12 mouse cellular contexts compared by ENCODE assay signal in genomic region chr6:84404695-84405094, GRCm38 (mm10).
DNase-seq lines count a peak whose midpoint lies in the region; ATAC-seq and TF ChIP-seq lines count a peak whose summit lies in the region.
"Had no signal": no experiment of that assay in that cellular context is flagged by ENCODE, and none has a peak within 500 bp of the region (broad histone marks: within the 10 kb centered on the region; RNA-seq: fewer than 3 reads in every experiment).

No protein-coding gene starts in this region.

- no peak overlapping the region for H3K4me2 ChIP-seq in hindbrain, embryonic 11.5 days (replicated peaks; ENCODE audit: low read depth, low read length)
- no peak overlapping the region for H3K4me2 ChIP-seq in hindbrain, embryonic 12.5 days (replicated peaks)
- no peak overlapping the region for H3K4me2 ChIP-seq in lung, embryonic 14.5 days
- H3K4me2 ChIP-seq in stomach, postnatal 0 days (replicated peaks; ENCODE audit: low read depth), result no peak overlapping the region
- H3K4me2 ChIP-seq: hindbrain, embryonic 15.5 days; limb, embryonic 15.5 days; midbrain, embryonic 11.5 days had no signal

- TF ChIP-seq CTCF in lung, embryonic 14.5 days (IDR thresholded peaks at IDR 0.05; ENCODE audit: low read depth), result peak; percentile 43
- peak; percentile 58 for TF ChIP-seq CTCF in stomach, postnatal 0 days (IDR thresholded peaks at IDR 0.05; ENCODE audit: low read depth)

- no peaks in the 10 kb centered on the region for H3K9me3 ChIP-seq in hindbrain, embryonic 11.5 days (ENCODE audit: control insufficient read depth, low read length)
- no peaks in the 10 kb centered on the region for H3K9me3 ChIP-seq in hindbrain, embryonic 12.5 days (replicated peaks)
- no peaks in the 10 kb centered on the region for H3K9me3 ChIP-seq in lung, embryonic 14.5 days (ENCODE audit: low read depth, low read length)
- no peaks in the 10 kb centered on the region for H3K9me3 ChIP-seq in stomach, postnatal 0 days (ENCODE audit: control insufficient read depth, low read length)
- H3K9me3 ChIP-seq: hindbrain, embryonic 15.5 days; limb, embryonic 15.5 days had no signal

- H3K4me3 ChIP-seq in hindbrain, embryonic 11.5 days (ENCODE audit: low read depth, low read length), result no peak overlapping the region
- H3K4me3 ChIP-seq in hindbrain, embryonic 12.5 days, result no peak overlapping the region
- no peak overlapping the region for H3K4me3 ChIP-seq in lung, embryonic 14.5 days (ENCODE audit: low read depth, low read length)
- no peak overlapping the region for H3K4me3 ChIP-seq in stomach, postnatal 0 days (ENCODE audit: low read depth, low read length)
- H3K4me3 ChIP-seq: hindbrain, embryonic 15.5 days; limb, embryonic 15.5 days had no signal

- no peaks in the 10 kb centered on the region for H3K36me3 ChIP-seq in hindbrain, embryonic 11.5 days (ENCODE audit: control insufficient read depth, insufficient read depth, low read length)
- no peaks in the 10 kb centered on the region for H3K36me3 ChIP-seq in hindbrain, embryonic 12.5 days
- no peaks in the 10 kb centered on the region for H3K36me3 ChIP-seq in lung, embryonic 14.5 days (ENCODE audit: insufficient read depth)
- no peaks in the 10 kb centered on the region for H3K36me3 ChIP-seq in stomach, postnatal 0 days (ENCODE audit: control insufficient read depth, insufficient read depth, low read length)
- H3K36me3 ChIP-seq: hindbrain, embryonic 15.5 days; limb, embryonic 15.5 days had no signal

- no peaks in the 10 kb centered on the region for H3K27me3 ChIP-seq in hindbrain, embryonic 11.5 days (ENCODE audit: control insufficient read depth, insufficient read depth, low read length)
- H3K27me3 ChIP-seq in hindbrain, embryonic 12.5 days, result no peaks in the 10 kb centered on the region
- H3K27me3 ChIP-seq in lung, embryonic 14.5 days (ENCODE audit: insufficient read depth, low read length), result no peaks in the 10 kb centered on the region; the same call in 1 of the 2 replicates
- H3K27me3 ChIP-seq in stomach, postnatal 0 days (ENCODE audit: control insufficient read depth, insufficient read depth, low read length), result no peaks in the 10 kb centered on the region; the same call in none of the 2 replicates
- H3K27me3 ChIP-seq: hindbrain, embryonic 15.5 days had no signal

- no peaks in the 10 kb centered on the region for H3K4me1 ChIP-seq in hindbrain, embryonic 11.5 days (replicated peaks; ENCODE audit: control insufficient read depth, insufficient read depth, low read length)
- no peaks in the 10 kb centered on the region for H3K4me1 ChIP-seq in hindbrain, embryonic 12.5 days
- no peaks in the 10 kb centered on the region for H3K4me1 ChIP-seq in lung, embryonic 14.5 days (ENCODE audit: insufficient read depth)
- no peaks in the 10 kb centered on the region for H3K4me1 ChIP-seq in stomach, postnatal 0 days (replicated peaks; ENCODE audit: control insufficient read depth, insufficient read depth)
- H3K4me1 ChIP-seq: hindbrain, embryonic 15.5 days had no signal

- H3K9ac ChIP-seq in hindbrain, embryonic 11.5 days (ENCODE audit: low read depth, low read length), result no peak overlapping the region
- no peak overlapping the region for H3K9ac ChIP-seq in hindbrain, embryonic 12.5 days
- H3K9ac ChIP-seq in lung, embryonic 14.5 days, result no peak overlapping the region
- H3K9ac ChIP-seq in stomach, postnatal 0 days (ENCODE audit: low read length), result no peak overlapping the region
- H3K9ac ChIP-seq: hindbrain, embryonic 15.5 days; limb, embryonic 15.5 days had no signal

- 67% methylated on average over 4 of the region's 4 CpGs for WGBS in hindbrain, embryonic 11.5 days
- 70% methylated on average over 4 of the region's 4 CpGs for WGBS in hindbrain, embryonic 12.5 days
- WGBS in lung, embryonic 14.5 days, result 59% methylated on average over 4 of the region's 4 CpGs
- 65% methylated on average over 4 of the region's 4 CpGs for WGBS in stomach, postnatal 0 days

- ATAC-seq in hindbrain, embryonic 11.5 days (ENCODE audit: low FRiP score), result no peak
- ATAC-seq in hindbrain, embryonic 12.5 days (ENCODE audit: low FRiP score), result no peak
- no peak for ATAC-seq in lung, embryonic 14.5 days (ENCODE audit: insufficient read depth)
- no peak for ATAC-seq in stomach, postnatal 0 days (ENCODE audit: low FRiP score, low TSS enrichment)

- H3K27ac ChIP-seq in hindbrain, embryonic 11.5 days (ENCODE audit: low read depth, low read length), result no peak overlapping the region
- H3K27ac ChIP-seq in hindbrain, embryonic 12.5 days, result no peak overlapping the region
- H3K27ac ChIP-seq in lung, embryonic 14.5 days (ENCODE audit: low read depth), result no peak overlapping the region
- H3K27ac ChIP-seq in stomach, postnatal 0 days (replicated peaks), result no peak overlapping the region
- H3K27ac ChIP-seq: hindbrain, embryonic 15.5 days; limb, embryonic 15.5 days had no signal

- no peak for TF ChIP-seq EP300 in stomach, postnatal 0 days (optimal IDR thresholded peaks at IDR 0.05)

- DNase-seq in hindbrain, embryonic 11.5 days (ENCODE audit: low spot score), result peak; percentile 19
- peak; percentile 18 for DNase-seq in lung, embryonic 14.5 days
- no peak for DNase-seq in lung, adult 18-20 months
- DNase-seq in NIH3T3 (ENCODE audit: low read depth) (peak; percentile 50), MN1 (ENCODE audit: low spot score) (no peak)
- DNase-seq in stomach, postnatal 0 days (ENCODE audit: low spot score), result no peak
- DNase-seq in left cerebral cortex, adult 8-10 months (ENCODE audit: low spot score in 2 of 2), result no peak
- DNase-seq: retina, postnatal 1 day had no signal

Comparison
In these comparisons a context has a peak if more than half of its experiments do, and no peak if none do; other contexts are left out.
1. DNase-seq: peak in hindbrain, embryonic 11.5 days (single experiment), lung, embryonic 14.5 days (single experiment) and NIH3T3 (single experiment); none in lung, adult 18-20 months (0 of 2), stomach, postnatal 0 days (single experiment), MN1 (single experiment) and left cerebral cortex, adult 8-10 months (0 of 2).